Mouse (Mus musculus): ENCODE measurements around the gene Kmt2e.

Kmt2e gene

DNA sequence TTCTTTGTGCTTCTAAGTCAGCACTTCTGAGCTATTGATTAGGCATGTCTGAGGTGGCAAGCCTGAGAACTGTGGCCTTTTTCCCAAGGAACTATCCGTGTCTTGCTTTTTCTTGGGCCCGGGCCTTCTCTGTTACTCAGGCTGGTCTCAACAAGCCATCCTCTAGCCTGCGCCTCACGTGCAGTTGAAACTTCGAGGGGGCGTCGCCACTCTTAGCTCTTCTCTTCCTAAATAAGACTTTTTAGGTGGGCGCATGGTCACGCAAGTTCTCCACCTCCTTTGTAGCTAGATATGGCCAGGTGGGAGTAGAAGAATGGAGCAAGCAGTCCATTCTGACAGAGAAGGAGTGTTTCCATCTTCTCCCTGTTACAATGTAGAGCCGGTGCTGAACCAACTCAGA, 22.6 kb upstream of the Kmt2e start:
- DNase-seq = no peak

DNA sequence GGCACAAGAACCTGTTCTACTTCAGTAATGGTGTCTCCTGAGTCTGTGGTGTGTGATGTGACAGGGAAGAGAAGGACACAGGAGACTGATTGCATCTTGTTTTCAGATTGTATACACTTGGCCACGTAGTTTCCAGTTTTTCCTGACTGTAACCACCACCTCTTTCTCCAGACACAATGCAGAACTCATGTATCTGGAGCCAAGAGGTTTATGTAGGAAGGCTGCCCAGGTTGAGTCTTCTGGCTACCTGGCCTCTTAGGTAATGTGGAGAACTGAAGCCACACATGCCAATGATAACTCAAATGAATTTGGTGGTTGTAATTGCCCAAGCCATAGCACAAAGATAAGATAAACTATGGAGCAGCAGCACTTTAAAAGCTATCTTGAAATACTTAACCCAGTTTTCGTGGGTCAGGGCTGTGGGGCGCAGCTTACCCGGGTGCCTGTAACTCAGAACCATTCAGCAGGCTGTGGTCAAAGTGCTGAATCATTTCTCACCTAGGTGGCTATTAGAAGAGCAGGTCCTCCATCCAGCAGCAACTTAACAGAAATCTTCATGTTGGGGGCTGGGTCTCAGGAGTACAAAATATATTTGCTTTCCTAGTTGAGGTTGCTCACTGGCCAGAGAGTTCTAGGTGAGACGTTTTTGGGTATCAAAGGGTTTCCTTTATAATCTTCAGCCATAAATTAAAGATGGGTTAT, 21.8 kb upstream of the Kmt2e start:
- DNase-seq = no peak

DNA sequence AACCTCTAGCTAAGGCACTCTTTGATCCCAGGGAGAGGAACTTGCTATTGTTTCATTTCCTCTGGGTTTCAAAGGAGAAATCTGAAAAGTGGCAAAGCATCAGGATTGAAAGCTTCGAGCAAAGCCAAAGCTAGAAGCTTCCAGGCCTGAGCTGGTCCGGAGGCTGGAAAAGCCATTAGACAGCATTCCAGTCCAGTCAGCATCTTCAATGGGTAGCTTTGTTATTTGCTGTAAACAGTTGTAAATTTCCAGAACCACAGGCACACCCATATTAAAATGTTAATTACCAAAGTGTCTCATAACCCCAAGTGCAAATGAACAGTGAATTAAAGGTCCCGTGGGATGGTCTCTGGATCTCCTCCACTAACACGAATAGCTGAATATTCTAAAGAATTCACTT, 21.2 kb upstream of the Kmt2e start:
- no peak for DNase-seq

DNA sequence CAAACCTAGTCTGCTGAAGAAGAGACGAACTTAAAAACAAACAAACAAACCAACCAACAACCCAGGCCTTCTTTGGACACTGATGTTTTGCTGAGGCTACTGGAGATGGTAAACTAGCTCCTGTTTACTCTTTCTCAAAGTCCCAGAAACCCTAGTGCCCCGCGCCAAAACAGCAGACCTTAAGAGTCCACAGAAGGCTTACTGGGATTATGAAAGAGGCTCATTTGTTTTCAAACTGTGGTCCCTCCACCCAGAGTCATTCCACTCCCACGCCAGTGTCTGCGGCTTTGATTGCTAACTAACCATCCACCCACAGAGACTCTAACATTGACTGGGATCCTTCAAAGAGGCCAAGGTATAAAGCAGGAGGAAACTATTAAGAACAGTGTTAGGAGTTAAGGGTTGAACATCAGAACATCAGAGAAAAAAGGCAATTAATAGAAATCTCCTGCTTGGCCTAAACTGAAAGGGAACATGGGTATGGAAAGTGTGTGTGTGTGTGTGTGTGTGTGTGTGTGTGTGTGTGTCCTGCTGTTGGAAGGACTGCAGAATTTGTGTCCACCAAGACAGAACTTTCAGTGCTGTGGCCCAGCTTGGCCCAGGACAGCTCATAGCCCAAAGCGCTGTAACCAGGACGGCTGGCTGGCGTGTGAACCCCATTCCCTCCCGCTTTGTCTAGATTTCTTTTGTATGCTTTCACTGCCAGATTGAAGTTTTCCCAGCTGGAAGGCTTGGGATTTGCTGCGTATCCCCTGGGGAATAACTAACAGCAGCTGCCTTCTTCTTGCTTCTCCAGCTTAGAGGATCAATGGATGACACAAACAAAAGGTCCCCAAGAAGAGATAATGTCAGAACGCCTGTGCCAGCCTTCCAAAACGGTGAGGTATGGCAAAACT, 20.4 kb upstream of the Kmt2e start:
- no peak for DNase-seq

DNA sequence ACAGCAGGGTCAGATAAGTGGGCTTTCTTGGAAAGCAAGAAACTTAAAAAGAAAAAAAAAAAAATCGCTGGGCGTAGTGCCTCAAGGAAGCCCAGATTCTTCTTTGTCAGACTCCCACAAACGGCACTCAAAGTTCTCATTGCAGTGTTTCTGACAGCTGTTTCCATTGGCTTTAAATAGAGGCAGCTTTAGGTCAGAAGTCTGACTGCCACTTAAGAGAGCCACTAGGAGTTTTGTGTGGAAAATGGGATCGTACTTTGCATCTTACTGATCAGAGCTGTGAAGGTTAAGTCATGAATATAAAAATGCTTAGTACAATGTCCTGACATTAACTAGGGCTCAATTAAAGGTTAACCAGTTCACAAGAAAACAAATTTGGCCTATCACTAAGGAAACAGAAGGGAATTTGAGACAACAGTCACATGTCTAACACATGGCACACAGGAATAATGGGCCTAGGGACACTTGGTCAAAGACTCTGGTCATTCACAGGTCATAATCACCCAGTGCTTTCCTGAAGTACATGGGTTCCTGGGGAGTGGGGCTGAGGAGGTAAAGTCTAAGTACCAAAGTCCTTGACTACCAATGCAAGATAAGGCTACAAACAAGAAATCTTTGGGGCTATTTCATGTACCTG, 19.6 kb upstream of the Kmt2e start:
- no peak for DNase-seq

DNA sequence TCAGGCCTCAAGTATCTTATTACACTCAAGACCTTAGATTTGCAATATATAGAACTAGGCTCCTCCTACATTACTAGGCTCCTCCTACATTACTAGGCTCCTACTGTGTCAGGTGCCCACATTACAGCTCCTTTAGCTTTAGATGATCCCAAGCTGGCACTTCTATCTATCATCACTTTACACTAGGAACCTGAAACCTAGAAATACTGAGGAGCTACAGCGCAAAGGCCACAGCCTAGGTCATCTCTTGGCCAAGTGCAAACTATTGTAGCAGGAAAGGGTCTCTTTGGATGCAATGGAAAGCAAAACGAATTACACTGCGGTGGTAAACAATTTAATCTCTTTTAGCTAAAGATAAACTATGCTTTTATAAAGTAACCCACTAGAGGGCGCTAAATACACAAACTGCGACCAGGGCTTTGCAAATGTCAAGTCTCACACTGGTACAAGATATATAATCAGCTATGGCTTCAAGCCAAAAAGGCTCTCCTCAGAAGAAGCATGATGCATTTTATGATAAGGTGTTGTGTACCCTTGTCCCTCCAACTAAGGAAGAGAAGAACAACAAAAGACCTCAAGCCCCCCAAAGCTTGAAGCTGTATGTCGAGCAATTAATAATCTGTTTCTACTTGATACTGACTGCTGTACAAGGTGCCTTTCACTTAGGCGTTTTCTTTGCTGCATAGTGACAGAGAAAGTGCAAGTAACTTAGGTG, 18.5 kb upstream of the Kmt2e start:
- DNase-seq = peak; percentile 20

DNA sequence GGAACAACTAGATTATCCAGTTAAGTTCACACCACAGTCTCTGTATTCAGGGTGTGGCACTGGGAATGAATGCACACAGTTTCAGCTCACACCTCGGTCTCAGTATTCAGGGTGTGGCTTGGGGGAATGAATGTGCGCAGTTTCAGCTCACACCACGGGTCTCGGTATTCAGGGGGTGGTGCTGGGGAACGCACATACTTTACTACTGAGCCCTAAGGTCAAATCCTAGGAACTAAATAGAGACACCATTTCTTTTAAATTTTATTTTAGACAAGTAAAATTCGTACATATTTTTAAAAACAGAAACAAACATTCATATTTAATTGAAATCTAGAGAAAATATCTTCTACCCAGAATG, 18.0 kb upstream of the Kmt2e start:
- DNase-seq = no peak

DNA sequence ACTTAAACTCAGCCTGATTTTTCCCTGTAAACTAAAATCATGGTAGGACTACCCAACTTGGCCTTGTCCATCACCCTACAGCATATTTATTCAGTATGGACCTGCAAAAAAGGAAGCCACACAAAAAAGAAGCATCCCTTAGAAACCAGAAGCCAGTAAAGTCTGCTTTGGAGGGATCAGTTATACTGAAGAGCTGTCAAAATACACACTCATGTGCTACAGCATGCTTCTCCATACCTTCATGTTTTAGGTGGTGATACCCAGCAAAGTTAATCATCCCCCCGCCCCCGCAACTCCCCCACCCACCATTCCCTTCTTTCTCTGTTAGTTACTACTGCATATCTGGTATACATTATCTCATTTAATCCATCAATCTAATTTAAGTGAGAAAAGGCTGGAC, 16.5 kb upstream of the Kmt2e start:
- no peak for DNase-seq

DNA sequence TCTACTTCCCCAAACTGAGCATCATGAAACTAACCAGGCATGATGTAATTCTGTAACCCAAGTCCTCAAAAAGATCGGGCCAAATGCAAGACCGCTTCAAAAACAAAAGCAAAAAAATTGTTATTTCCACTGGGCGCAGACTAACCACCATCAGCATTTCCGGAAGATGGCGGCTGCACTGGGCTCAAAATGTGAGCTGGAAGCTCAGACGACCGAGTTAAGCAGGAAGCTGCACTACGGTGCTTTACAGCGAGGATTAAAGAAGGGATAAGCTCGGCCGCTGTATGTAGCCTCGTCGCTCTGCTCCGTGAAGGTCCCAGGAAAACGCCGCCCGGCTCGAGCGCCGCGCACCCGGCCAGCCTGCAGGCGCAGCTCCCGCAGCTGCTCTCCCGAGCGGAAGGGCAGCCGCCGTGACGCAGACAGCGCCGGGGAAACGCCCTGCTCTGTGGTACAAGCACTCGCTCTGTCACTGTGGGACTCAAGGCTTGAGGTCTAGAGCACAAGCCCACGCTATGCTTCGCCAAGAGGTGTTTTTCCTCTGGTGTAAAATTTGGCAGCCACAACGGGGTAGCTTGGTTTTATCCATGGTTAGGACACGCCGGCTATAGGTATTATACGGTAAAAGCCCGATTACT, 16.0 kb upstream of the Kmt2e start:
- DNase-seq = peak; percentile 90

DNA sequence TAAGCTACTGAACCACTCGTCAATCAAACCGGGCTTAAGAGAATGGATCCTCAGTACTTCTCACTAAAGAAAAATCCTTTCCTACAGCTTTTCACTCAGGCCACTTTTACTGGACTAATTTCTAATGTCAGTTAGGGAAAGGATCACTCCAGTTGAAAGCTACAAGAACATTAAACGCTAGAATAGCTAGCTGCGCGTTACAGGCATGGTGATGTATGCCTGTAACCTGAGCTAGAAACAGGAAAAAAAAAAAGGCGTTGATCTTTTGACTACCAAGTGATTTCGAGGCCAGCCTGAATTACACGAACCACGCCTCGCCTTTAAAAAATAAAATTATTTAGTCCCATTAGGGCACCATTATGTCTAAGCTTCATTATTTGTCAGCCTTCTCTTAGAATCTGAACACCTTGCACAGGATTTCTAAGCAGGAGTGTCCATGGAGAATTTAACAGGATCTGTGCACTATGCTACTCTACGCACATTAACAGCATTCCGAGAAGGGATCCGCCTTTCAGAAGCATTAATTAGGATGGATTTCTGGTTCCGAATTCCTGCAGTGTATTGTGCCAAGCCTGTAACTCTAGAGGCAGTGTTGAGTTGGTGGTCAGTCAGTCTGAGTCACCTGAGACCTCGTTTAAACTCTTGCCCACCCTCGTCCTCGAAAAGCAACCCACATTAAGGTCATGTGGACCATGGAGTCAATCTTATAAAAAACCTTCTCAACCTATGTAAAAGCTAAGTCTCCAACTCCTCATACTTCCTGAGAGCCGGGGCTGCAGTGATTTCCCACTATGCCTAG, 15.2 kb upstream of the Kmt2e start:
- no peak for DNase-seq

DNA sequence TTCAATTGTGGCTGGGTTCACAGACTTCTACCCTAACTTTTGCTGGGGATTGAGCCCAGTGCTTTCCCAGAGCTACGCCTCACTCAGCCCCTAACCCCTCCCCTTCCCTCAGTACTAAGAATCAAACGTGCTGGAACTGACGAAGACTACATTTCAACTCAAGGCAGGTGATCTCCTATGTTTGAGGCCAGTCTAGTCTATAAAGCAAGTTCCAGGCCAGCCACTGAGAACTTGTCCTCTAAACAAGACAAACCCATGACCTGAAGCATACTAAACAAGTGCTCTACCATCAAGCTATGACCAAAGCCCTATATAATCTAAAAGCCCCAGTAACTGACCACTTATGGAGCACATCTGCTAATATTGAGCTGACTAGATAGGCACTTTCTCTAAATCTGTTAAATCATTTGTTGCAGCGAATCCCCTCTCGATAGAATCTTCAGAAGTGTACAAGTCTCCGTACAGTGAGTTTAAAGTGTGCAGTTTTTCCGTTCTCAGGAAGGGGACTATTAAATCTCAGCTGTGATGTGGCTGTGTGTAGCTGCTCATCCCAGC, 14.5 kb upstream of the Kmt2e start:
- DNase-seq = no peak

DNA sequence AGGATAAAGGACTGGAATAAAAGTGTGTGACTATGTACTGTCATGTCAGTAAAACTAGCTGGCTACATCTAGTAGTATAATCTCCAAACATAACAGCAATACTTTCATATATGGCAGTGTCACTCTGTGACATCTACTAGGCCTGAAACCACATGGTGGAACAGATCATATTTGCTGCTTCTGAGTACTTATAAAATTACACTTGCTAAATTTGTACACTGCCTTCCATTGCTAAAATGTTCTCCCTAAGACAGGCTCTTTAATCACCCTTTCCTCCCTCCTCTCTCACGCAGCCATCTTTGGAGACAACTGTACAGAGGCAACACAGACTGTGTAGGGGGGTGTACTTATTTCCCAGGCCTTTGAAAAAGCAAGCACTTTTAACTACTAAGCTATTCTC, 13.8 kb upstream of the Kmt2e start:
- DNase-seq = no peak

DNA sequence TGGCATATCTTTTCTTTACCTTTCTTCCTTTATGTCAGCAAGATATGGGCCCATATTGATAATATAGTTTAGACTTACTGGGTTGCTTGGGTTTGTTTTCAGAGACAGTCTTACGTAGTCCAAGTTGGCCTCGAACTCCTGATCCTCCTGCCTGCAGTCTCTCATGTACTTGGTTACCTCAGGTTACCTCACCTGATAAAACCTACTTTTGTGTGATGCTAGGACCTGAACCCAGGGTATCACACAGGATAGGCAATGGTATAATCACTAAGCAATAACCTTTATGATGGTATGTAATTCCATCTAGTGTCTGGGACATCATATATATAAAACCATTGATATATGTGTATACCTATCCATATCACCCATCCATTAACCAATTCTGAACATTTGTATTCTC, 12.8 kb upstream of the Kmt2e start:
- DNase-seq = no peak

DNA sequence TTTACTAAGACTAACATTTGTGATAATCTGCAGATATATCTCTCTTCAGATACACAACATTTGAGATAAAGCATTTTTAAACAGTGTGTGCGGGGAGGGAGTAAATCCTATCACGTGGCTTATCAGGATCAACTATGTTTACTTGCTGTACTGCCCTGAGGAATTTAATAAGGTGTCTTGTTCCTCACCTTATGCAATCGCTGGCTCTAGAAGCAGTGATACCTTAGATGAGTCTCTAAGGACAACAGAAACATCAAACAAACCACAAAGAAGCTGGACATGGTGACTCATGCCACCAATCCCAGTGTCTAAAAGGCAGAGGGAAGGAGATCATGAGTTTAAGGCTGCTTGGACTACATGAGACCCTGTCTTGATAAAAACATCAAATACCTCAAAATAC, 11.2 kb upstream of the Kmt2e start:
- DNase-seq = no peak

DNA sequence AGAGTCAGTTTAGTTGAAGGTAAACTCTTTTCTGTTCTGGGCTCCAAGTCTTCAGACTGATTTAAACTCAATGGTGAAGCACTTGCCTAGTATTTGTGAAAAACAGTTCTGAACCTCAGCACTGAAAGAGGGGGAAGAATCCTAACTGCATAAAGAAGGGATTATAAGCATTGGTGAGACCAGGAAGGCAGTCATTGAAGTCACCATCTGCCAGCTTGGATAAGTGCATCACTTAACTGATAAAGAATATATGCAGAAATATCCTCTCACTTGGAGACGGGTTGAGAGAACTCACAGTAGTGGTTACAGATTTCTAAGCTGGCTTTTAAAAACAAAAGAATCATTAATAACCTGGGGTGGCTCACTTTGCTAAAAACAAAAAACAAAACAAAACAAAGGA, 6.7 kb upstream of the Kmt2e start:
- DNase-seq = no peak

DNA sequence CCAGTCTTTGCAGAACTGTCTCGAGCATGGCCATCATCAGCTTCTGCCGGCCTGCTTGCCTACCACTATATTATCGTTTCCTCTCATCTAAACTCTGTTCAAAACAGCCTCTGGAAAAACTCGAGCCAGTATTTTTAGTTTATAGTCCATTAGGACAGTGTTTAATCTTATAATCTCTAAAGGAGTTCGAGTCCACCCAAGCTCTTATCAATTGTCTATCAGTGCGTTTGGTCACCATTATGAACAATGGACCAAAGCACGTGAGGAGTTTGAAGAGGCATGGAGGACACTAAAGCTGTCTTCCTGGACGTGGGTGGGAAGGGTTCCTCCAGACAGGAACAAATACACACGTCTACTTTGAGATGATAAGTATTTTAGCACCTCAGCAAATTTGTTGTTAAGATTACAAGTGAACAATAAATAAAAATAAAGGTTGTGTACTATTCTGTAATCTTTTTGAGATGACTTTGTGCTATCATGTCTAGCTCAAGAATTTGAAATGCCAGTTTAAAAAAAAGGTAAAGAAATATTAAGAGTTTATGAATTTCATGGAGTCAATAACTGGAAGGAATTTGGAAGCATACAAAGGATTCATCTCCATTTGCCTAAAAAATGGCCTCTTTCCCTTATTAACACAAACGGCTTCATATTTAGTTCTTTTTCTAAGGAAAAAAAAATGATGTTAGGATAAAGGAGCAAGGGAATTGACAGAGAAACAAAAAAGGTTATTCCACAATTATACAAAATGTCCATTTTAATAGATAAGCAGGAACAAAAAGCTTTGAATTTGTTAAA, 3.0 kb upstream of the Kmt2e start:
- no peak for DNase-seq

DNA sequence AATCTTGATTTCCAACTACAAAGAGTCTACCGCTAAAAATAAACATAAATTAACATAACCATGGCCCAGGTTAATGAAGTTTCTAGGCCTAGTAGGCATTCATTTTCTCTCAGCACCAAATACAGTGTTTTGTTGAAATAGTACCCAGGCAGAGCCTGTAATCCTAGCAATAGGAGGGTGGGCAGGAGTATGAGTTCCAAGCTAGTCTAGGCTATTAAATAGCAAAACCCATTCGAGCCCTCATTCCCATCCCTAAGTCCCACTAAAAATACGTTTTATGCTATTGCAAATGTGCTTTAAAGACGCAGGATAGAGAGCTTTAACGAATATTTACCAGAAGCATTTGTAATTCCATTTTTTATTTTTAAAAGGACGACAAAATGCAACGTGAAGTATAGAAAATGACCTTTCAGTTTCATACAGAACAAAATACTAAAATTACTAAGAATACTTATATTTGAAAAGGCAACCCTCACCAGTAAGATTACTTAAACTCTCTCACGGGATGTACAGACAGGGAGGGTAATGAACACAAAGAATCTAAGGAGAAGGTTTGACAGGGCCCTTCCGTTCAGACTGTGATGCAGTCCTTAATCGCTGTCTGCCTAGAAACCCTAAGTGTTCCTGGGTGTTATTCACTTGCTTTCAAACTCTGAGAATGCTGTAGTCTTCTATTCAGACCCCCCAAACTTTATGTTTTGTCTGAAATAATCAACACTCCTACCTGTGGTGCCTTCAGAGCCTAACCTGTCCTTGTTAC, 2.1 kb upstream of the Kmt2e start:
- no peak for DNase-seq

DNA sequence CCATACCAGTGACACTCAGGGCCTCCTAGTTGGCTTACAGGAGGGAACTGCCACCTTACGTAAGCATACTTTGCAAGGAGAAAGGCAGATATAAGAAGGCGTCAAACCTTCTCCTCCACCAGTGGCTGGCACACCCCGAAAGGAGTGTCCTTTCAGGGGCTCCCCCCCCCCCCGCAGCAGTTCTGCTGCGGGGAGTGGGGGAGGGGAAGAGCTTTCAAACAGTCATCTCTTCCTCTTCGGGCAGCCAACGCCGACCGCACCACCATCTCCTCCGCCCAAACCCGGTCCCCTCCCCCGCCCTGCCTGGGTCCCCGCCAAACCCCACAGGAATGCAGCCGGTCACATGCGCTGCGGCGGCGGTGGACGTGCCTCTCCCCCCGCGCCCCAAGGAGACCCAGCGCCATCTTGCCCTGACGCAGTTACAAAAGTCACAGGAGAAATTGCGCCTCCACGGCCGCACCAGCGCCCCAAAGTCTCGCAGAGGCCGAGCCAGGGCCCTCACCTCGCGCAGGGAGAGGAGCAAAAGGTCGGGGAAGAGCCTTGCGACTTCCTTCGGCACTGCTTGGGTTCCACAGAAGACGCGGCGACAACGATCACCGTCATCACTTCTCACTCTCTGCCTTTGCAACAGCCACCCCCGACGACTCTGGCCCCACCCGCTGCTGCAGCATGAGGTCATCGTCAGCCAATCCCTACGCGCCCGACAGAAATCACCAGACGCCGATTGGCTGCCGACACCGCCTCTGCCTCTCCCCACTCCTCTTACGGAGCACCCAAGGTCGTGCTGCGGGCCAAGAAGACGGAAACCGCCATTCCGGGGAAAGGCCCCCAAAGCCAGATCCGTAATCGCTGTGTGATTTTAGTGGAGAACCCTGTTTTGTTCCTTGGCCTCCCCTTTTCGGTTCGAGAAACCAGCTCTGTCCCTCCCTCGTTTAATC, 1.3 kb upstream of the Kmt2e start:
- DNase-seq = peak; percentile 95

Measured in thymus, postnatal 4 days (tissue).